Mouse (Mus musculus) midbrain, postnatal 0 days (tissue): ENCODE measurements at regions not wholly inside any gene's neighbourhood (a gene's known extent, or its start where the extent isn't known, plus 50 kb on each side); places are given as distances from the start of the nearest gene placed in this dataset.
"Not testable (repeated sequence)": the region's sequence is repeated elsewhere in the genome, so short reads cannot be mapped to it uniquely, and the experiment has no call there.

Experiments used
- ATAC-seq: fragments of 200-750 bp; cut with Nextera tagmentation; 2 replicates; pipeline ENCODE4 v1.8.0; 2017; ENCODE audit warnings: moderate number of reproducible peaks, mild to moderate bottlenecking, moderate TSS enrichment, moderate library complexity; ENCODE audit not compliant: low FRiP score
- DNase-seq: peaks from one replicate; pipeline ENCODE4 v3.0.0-alpha.2; 2015; ENCODE audit warnings: low spot score
- H3K27ac ChIP-seq: fragments of 300-500 bp; sonication (generic); 2 replicates; pipeline ENCODE4 v1.5.1; 2014; ENCODE audit warnings: low read depth, mild to moderate bottlenecking, low read length, mixed read lengths
- H3K27me3 ChIP-seq: fragments of 300-500 bp; sonication (generic); 2 replicates; pipeline ENCODE4 v1.6.1; 2014; ENCODE audit warnings: low read length, control low read depth, mixed read lengths; ENCODE audit not compliant: insufficient read depth
- H3K36me3 ChIP-seq: fragments of 300-500 bp; sonication (generic); 2 replicates; pipeline ENCODE4 v1.6.1; 2014; ENCODE audit warnings: low read length, control low read depth, mixed read lengths; ENCODE audit not compliant: insufficient read depth
- H3K4me1 ChIP-seq: fragments of 300-500 bp; sonication (generic); 2 replicates; pipeline ENCODE4 v1.6.1; 2014; ENCODE audit warnings: mild to moderate bottlenecking, control low read depth, antibody characterized with exemption, low read length, mixed read lengths; ENCODE audit not compliant: insufficient read depth
- H3K4me2 ChIP-seq: fragments of 300-500 bp; sonication (generic); 2 replicates; pipeline ENCODE4 v1.6.1; 2014; ENCODE audit warnings: low read depth, mild to moderate bottlenecking, low read length, mixed read lengths; ENCODE audit not compliant: poor library complexity, severe bottlenecking
- H3K4me3 ChIP-seq: fragments of 300-500 bp; sonication (generic); 2 replicates; pipeline ENCODE4 v1.5.1; 2014; ENCODE audit warnings: low read depth, mild to moderate bottlenecking, low read length, moderate library complexity
- H3K9ac ChIP-seq: fragments of 300-500 bp; sonication (generic); replicated peaks from 2 replicates; pipeline ENCODE4 v1.6.1; 2014; ENCODE audit warnings: mild to moderate bottlenecking, low read length, moderate library complexity, mixed read lengths; ENCODE audit not compliant: poor library complexity, severe bottlenecking
- H3K9me3 ChIP-seq: fragments of 300-500 bp; sonication (generic); 2 replicates; pipeline ENCODE4 v1.6.1; 2016; ENCODE audit warnings: low read length, control low read depth
- CTCF ChIP-seq: IDR thresholded peaks from 2 replicates; pipeline ENCODE4 v1.5.1; 2016; ENCODE audit warnings: antibody characterized with exemption, mild to moderate bottlenecking
- whole genome bisulfite sequencing: fragments of 180-500 bp; shearing (Covaris S2); extraction: QIAGEN DNeasy Blood & Tissue Kit; methylation state at CpG from one replicate; pipeline ENCODE4 v1.1.7; 2014; 5-methylcytosine and 5-hydroxymethylcytosine counted together

- H3K9ac ChIP-seq: no peak overlapping the region
- TF ChIP-seq CTCF: peak; percentile 86
- no peaks in the 10 kb centered on the region for H3K36me3 ChIP-seq
- no peaks in the 10 kb centered on the region for H3K9me3 ChIP-seq
- DNase-seq (peak; percentile 76), ATAC-seq (no peak)
- H3K27ac ChIP-seq: no peak overlapping the region
- WGBS: 57% methylated on average over 13 of the region's 13 CpGs
- no peak overlapping the region for H3K4me3 ChIP-seq
- H3K4me1 ChIP-seq: no peaks in the 10 kb centered on the region
- no peak overlapping the region for H3K4me2 ChIP-seq
- no peaks in the 10 kb centered on the region for H3K27me3 ChIP-seq
These were observed 52.0 kb upstream of the Ak4 start for GRCm38 (mm10) chr4:101366905-101367679.

GRCm38 (mm10) chr4:101365299-101365698 lies 53.8 kb upstream of the Ak4 start:
- H3K4me2 ChIP-seq: no peak overlapping the region
- H3K9ac ChIP-seq: no peak overlapping the region
- H3K4me1 ChIP-seq: no peaks in the 10 kb centered on the region
- ATAC-seq (no peak), DNase-seq (no peak)
- no peaks in the 10 kb centered on the region for H3K9me3 ChIP-seq
- H3K4me3 ChIP-seq: no peak overlapping the region
- no peak overlapping the region for H3K27ac ChIP-seq
- no peak for TF ChIP-seq CTCF
- WGBS: 86% methylated on average over 3 of the region's 3 CpGs
- no peaks in the 10 kb centered on the region for H3K36me3 ChIP-seq
- no peaks in the 10 kb centered on the region for H3K27me3 ChIP-seq

GRCm38 (mm10) chr4:101364716-101365115 lies 54.4 kb upstream of the Ak4 start:
- no peaks in the 10 kb centered on the region for H3K27me3 ChIP-seq
- no peak for TF ChIP-seq CTCF
- no peaks in the 10 kb centered on the region for H3K4me1 ChIP-seq
- no peaks in the 10 kb centered on the region for H3K36me3 ChIP-seq
- no peak overlapping the region for H3K4me2 ChIP-seq
- 91% methylated on average over 2 of the region's 2 CpGs for WGBS
- no peaks in the 10 kb centered on the region for H3K9me3 ChIP-seq
- no peak overlapping the region for H3K27ac ChIP-seq
- H3K9ac ChIP-seq: no peak overlapping the region
- no peak for ATAC-seq
- DNase-seq: no peak
- no peak overlapping the region for H3K4me3 ChIP-seq

GRCm38 (mm10) chr4:101363231-101363630 lies 55.8 kb upstream of the Ak4 start:
- not testable (repeated sequence) for H3K27me3 ChIP-seq, H3K27ac ChIP-seq, H3K9me3 ChIP-seq, H3K4me3 ChIP-seq, ATAC-seq, H3K9ac ChIP-seq, DNase-seq, H3K36me3 ChIP-seq, H3K4me2 ChIP-seq, H3K4me1 ChIP-seq
- 96% methylated on average over 1 of the region's 1 CpGs for WGBS

GRCm38 (mm10) chr4:101361779-101362178 lies 57.3 kb upstream of the Ak4 start:
- TF ChIP-seq CTCF: peak; percentile 10; the same call in 1 of the 2 replicates
- Histone ChIP-seq H3K27ac (no peak overlapping the region), H3K36me3 (no peaks in the 10 kb centered on the region), H3K27me3 (no peaks in the 10 kb centered on the region), H3K9me3 (no peaks in the 10 kb centered on the region), H3K4me3 (no peak overlapping the region), H3K4me2 (no peak overlapping the region), H3K9ac (no peak overlapping the region), H3K4me1 (peaks cover 5% of the 10 kb centered on the region; the same call in 1 of the 2 replicates)
- WGBS: 100% methylated on average over 1 of the region's 1 CpGs
- DNase-seq (no peak), ATAC-seq (no peak)

GRCm38 (mm10) chr4:101360296-101360695 lies 58.8 kb upstream of the Ak4 start:
- Histone ChIP-seq H3K9me3 (no peaks in the 10 kb centered on the region), H3K9ac (no peak overlapping the region), H3K27me3 (no peaks in the 10 kb centered on the region), H3K36me3 (no peaks in the 10 kb centered on the region), H3K27ac (no peak overlapping the region), H3K4me2 (no peak overlapping the region), H3K4me1 (peaks cover 5% of the 10 kb centered on the region; the same call in 1 of the 2 replicates), H3K4me3 (no peak overlapping the region)
- ATAC-seq: no peak
- DNase-seq: no peak
- WGBS: 80% methylated on average over 7 of the region's 7 CpGs
- TF ChIP-seq CTCF: no peak
